Mouse (Mus musculus): Measurements from ENCODE around the gene Ywhag. TPM values are rescaled to one million over a fixed set of nuclear protein-coding genes. Genes with fewer than 3 reads are reported as not detected.

Gene Ywhag
- polyA plus RNA-seq, 1 experiment from 2014 or later = 168 TPM

GRCm38 (mm10) chr5:135898028-135898427, 36.4 kb downstream of the Ywhag start:
- Histone ChIP-seq H3K9ac (no peak overlapping the region), H3K27me3 (no peaks in the 10 kb centered on the region), H3K4me1 (peaks cover 2% of the 10 kb centered on the region), H3K4me3 (no peak overlapping the region), H3K27ac (no peak overlapping the region), H3K4me2 (no peak overlapping the region), H3K36me3 (no peaks in the 10 kb centered on the region), H3K9me3 (no peaks in the 10 kb centered on the region)
- WGBS = 19% methylated on average over 3 of the region's 3 CpGs
- no peak for ATAC-seq (ENCODE audit: insufficient number of reproducible peaks, low FRiP score, low TSS enrichment, low read depth)

- Histone ChIP-seq H3K4me1 (peaks cover 8% of the 10 kb centered on the region), H3K27ac (no peak overlapping the region), H3K9ac (no peak overlapping the region), H3K4me3 (no peak overlapping the region), H3K36me3 (no peaks in the 10 kb centered on the region), H3K9me3 (no peaks in the 10 kb centered on the region), H3K4me2 (no peak overlapping the region), H3K27me3 (peaks cover 9% of the 10 kb centered on the region)
- WGBS = 83% methylated on average over 6 of the region's 6 CpGs
- no peak for ATAC-seq (ENCODE audit: insufficient number of reproducible peaks, low FRiP score, low TSS enrichment, low read depth)
These were observed 39.5 kb downstream of the Ywhag start for GRCm38 (mm10) chr5:135894958-135895357.

- Histone ChIP-seq H3K9ac (no peak overlapping the region), H3K4me3 (no peak overlapping the region), H3K36me3 (no peaks in the 10 kb centered on the region), H3K27ac (peak overlapping the region; percentile 80), H3K27me3 (peaks cover 21% of the 10 kb centered on the region), H3K4me1 (peaks cover 18% of the 10 kb centered on the region), H3K9me3 (no peaks in the 10 kb centered on the region), H3K4me2 (0 out of 2 replicates have a peak overlapping the region, but pooled peaks have one; percentile 7)
- 36% methylated on average over 9 of the region's 9 CpGs for WGBS
- ATAC-seq (ENCODE audit: insufficient number of reproducible peaks, low FRiP score, low TSS enrichment, low read depth) = no peak
These were observed 41.6 kb downstream of the Ywhag start for GRCm38 (mm10) chr5:135892589-135893351.

- H3K9ac ChIP-seq = no peak overlapping the region
- peaks cover 23% of the 10 kb centered on the region for H3K4me1 ChIP-seq
- no peaks in the 10 kb centered on the region for H3K9me3 ChIP-seq
- peaks cover 26% of the 10 kb centered on the region for H3K27me3 ChIP-seq
- no peaks in the 10 kb centered on the region for H3K36me3 ChIP-seq
- ATAC-seq (ENCODE audit: insufficient number of reproducible peaks, low FRiP score, low TSS enrichment, low read depth) = no peak
- 52% methylated on average over 3 of the region's 3 CpGs for WGBS
- no peak overlapping the region for H3K4me2 ChIP-seq
- no peak overlapping the region for H3K27ac ChIP-seq
- H3K4me3 ChIP-seq = no peak overlapping the region
These were observed 43.5 kb downstream of the Ywhag start for GRCm38 (mm10) chr5:135890920-135891319.

- 42% methylated on average over 4 of the region's 4 CpGs for WGBS
- no peak overlapping the region for H3K9ac ChIP-seq
- no peaks in the 10 kb centered on the region for H3K9me3 ChIP-seq
- peaks cover 26% of the 10 kb centered on the region for H3K27me3 ChIP-seq
- peak overlapping the region; percentile 17; the same call in 1 of the 2 replicates for H3K27ac ChIP-seq
- H3K4me3 ChIP-seq = no peak overlapping the region
- no peaks in the 10 kb centered on the region for H3K36me3 ChIP-seq
- ATAC-seq (ENCODE audit: insufficient number of reproducible peaks, low FRiP score, low TSS enrichment, low read depth) = no peak
- peaks cover 23% of the 10 kb centered on the region for H3K4me1 ChIP-seq
- no peak overlapping the region for H3K4me2 ChIP-seq
These were observed 44.1 kb downstream of the Ywhag start for GRCm38 (mm10) chr5:135890323-135890722.

GRCm38 (mm10) chr5:135888405-135889215, 45.8 kb downstream of the Ywhag start:
- Histone ChIP-seq H3K27me3 (peaks cover 26% of the 10 kb centered on the region), H3K4me2 (peak overlapping the region; percentile 44), H3K4me1 (peaks cover 23% of the 10 kb centered on the region), H3K9ac (no peak overlapping the region), H3K9me3 (no peaks in the 10 kb centered on the region), H3K27ac (peak overlapping the region; percentile 47), H3K4me3 (peak overlapping the region; percentile 41), H3K36me3 (no peaks in the 10 kb centered on the region)
- ATAC-seq (ENCODE audit: insufficient number of reproducible peaks, low FRiP score, low TSS enrichment, low read depth) = no peak
- WGBS = 5% methylated on average over 30 of the region's 30 CpGs

- H3K9ac ChIP-seq = no peak within 1 kb of the TSS; the same call in 1 of the 2 replicates
- peak within 1 kb of the TSS; percentile 47 for H3K27ac ChIP-seq
- no peaks in the 10 kb centered on the region for H3K9me3 ChIP-seq
- 1% methylated on average over 24 of the region's 24 CpGs for WGBS
- peak within 1 kb of the TSS; percentile 41 for H3K4me3 ChIP-seq
- peaks cover 19% of the 10 kb centered on the region for H3K4me1 ChIP-seq
- no peaks in the 10 kb centered on the region for H3K36me3 ChIP-seq
- H3K4me2 ChIP-seq = peak within 1 kb of the TSS; percentile 72
- peak; percentile 28 for ATAC-seq (ENCODE audit: insufficient number of reproducible peaks, low FRiP score, low TSS enrichment, low read depth)
- H3K27me3 ChIP-seq = peaks cover 26% of the 10 kb centered on the region
These were observed 46.7 kb downstream of the Ywhag start, which contains the start of gene Hspb1 for GRCm38 (mm10) chr5:135887675-135888102. Hspb1 (plus strand) TSS chr5:135887919.

- Histone ChIP-seq H3K27ac (no peak overlapping the region), H3K4me3 (no peak overlapping the region), H3K9ac (no peak overlapping the region), H3K4me1 (peaks cover 22% of the 10 kb centered on the region), H3K27me3 (peaks cover 15% of the 10 kb centered on the region; the same call in 1 of the 2 replicates), H3K4me2 (no peak overlapping the region), H3K9me3 (no peaks in the 10 kb centered on the region), H3K36me3 (no peaks in the 10 kb centered on the region)
- WGBS = 54% methylated on average over 6 of the region's 6 CpGs
- ATAC-seq (ENCODE audit: insufficient number of reproducible peaks, low FRiP score, low TSS enrichment, low read depth) = no peak
These were observed 49.8 kb downstream of the Ywhag start for GRCm38 (mm10) chr5:135884641-135885040.

- ATAC-seq (ENCODE audit: insufficient number of reproducible peaks, low FRiP score, low TSS enrichment, low read depth) = peak; percentile 81
- Histone ChIP-seq H3K4me3 (no peak overlapping the region), H3K9ac (no peak overlapping the region), H3K9me3 (no peaks in the 10 kb centered on the region), H3K4me1 (peaks cover 25% of the 10 kb centered on the region), H3K27ac (peak overlapping the region; percentile 75), H3K36me3 (no peaks in the 10 kb centered on the region), H3K4me2 (no peak overlapping the region), H3K27me3 (peaks cover 6% of the 10 kb centered on the region; the same call in 1 of the 2 replicates)
- WGBS = 33% methylated on average over 13 of the region's 13 CpGs
These were observed 54.8 kb downstream of the Ywhag start for GRCm38 (mm10) chr5:135879449-135880158.

- Histone ChIP-seq H3K4me2 (peak overlapping the region; percentile 70), H3K27ac (no peak overlapping the region; the same call in 1 of the 2 replicates), H3K9me3 (no peaks in the 10 kb centered on the region), H3K4me1 (peaks cover 29% of the 10 kb centered on the region), H3K9ac (0 out of 2 replicates have a peak overlapping the region, but pooled peaks have one; percentile 7), H3K36me3 (no peaks in the 10 kb centered on the region), H3K4me3 (peak overlapping the region; percentile 42), H3K27me3 (peaks cover 24% of the 10 kb centered on the region)
- under 1% methylated on average over 16 of the region's 16 CpGs for WGBS
- ATAC-seq (ENCODE audit: insufficient number of reproducible peaks, low FRiP score, low TSS enrichment, low read depth) = no peak
These were observed 56.6 kb downstream of the Ywhag start for GRCm38 (mm10) chr5:135877831-135878231.

- 16% methylated on average over 8 of the region's 8 CpGs for WGBS
- no peak for ATAC-seq (ENCODE audit: insufficient number of reproducible peaks, low FRiP score, low TSS enrichment, low read depth)
These were observed 57.2 kb downstream of the Ywhag start for GRCm38 (mm10) chr5:135877180-135877579.

More at GRCm38 (mm10) chr5:135877180-135877579, 57.2 kb downstream of the Ywhag start:
- Histone ChIP-seq H3K4me1 (peaks cover 30% of the 10 kb centered on the region), H3K4me3 (no peak overlapping the region), H3K4me2 (peak overlapping the region; percentile 70), H3K27ac (no peak overlapping the region), H3K9ac (no peak overlapping the region), H3K36me3 (no peaks in the 10 kb centered on the region), H3K27me3 (peaks cover 28% of the 10 kb centered on the region), H3K9me3 (no peaks in the 10 kb centered on the region)
